Mouse (Mus musculus) megakaryocyte, embryonic 14.5 days (primary cell): ENCODE data around the gene Urad.

Source experiments
- FLI1 ChIP-seq: IDR thresholded peaks from 2 replicates; pipeline ENCODE4 v1.6.1; 2012; ENCODE audit warnings: low read length, inconsistent platforms, mixed read lengths
- GATA1 ChIP-seq: IDR thresholded peaks from 3 replicates; pipeline ENCODE4 v1.6.1; 2012; ENCODE audit warnings: mixed read lengths, low read length, inconsistent platforms, borderline replicate concordance

GRCm38 (mm10) chr5:147357536-147357935 is 35.3 kb upstream of the Urad start:
- TF ChIP-seq FLI1 (no peak), GATA1 (no peak)
